Comparison of ENCODE assay signal across 24 mouse cellular contexts in the genomic region with DNA sequence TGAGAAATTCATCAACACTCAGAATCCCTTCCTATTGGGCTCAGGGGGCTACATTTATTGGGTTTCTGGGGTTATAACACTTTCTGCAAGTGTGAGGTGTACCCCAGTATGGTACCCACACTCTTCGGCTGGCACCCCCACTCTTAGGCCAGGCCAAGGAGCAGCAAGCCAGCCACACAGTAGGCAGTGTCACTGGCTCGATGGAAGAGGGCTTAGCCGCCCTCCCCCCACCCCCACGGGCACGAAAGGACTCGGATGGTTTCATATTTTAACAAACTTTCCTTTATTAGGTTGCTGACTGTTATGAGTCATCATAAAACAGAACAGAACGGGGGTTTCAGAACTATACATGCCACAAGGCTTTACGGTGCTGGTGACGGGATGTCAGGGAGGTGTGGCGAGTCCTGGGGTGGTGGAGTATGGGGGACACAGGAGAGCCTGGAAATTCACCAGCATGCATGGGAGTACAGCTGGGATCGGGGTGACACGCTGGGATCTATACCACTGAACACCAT. TPM values are rescaled to one million over a fixed set of nuclear protein-coding genes. Genes with fewer than 3 reads are reported as not detected.
DNase-seq lines count a peak whose midpoint lies in the region; ATAC-seq and TF ChIP-seq lines count a peak whose summit lies in the region.
"Had no signal": no experiment of that assay in that cellular context is flagged by ENCODE, and none has a peak within 500 bp of the region (broad histone marks: within the 10 kb centered on the region; RNA-seq: fewer than 3 reads in every experiment).

No protein-coding gene starts in this region.

- 0 out of 2 replicates have a peak, but pooled peaks cover 4% of the 10 kb centered on the region for H3K36me3 ChIP-seq in intestine, embryonic 14.5 days (ENCODE audit: control insufficient read depth, insufficient read depth, low read length)
- peaks cover 15% of the 10 kb centered on the region; the same call in 1 of the 2 replicates for H3K36me3 ChIP-seq in intestine, postnatal 0 days (ENCODE audit: control insufficient read depth, insufficient read depth)
- H3K36me3 ChIP-seq in limb, embryonic 10.5 days, result peaks cover 40% of the 10 kb centered on the region
- H3K36me3 ChIP-seq in stomach, embryonic 16.5 days (ENCODE audit: control insufficient read depth, insufficient read depth, low read length), result no peaks in the 10 kb centered on the region
- H3K36me3 ChIP-seq: liver, embryonic 15.5 days; neural tube, embryonic 13.5 days had no signal

- intact Hi-C loops in left cerebral cortex, postnatal 25 days (cut with DNase I), result no loop called here

- no peak for ATAC-seq in intestine, embryonic 14.5 days (replicated peaks; ENCODE audit: low FRiP score, low TSS enrichment, low read depth)
- ATAC-seq in intestine, postnatal 0 days, result no peak
- ATAC-seq in activated CD4-positive, CD25-positive, alpha-beta regulatory T cell, adult 4 months, result peak; percentile 79
- no peak for ATAC-seq in stomach, embryonic 16.5 days (ENCODE audit: insufficient read depth, low FRiP score)
- ATAC-seq: forebrain, embryonic 13.5 days; hindbrain, embryonic 16.5 days; midbrain, embryonic 16.5 days had no signal

- no peaks in the 10 kb centered on the region for H3K9me3 ChIP-seq in intestine, embryonic 14.5 days (ENCODE audit: control insufficient read depth, low read length)
- H3K9me3 ChIP-seq in intestine, postnatal 0 days (ENCODE audit: control insufficient read depth), result no peaks in the 10 kb centered on the region
- H3K9me3 ChIP-seq in limb, embryonic 10.5 days (replicated peaks), result no peaks in the 10 kb centered on the region
- H3K9me3 ChIP-seq in stomach, embryonic 16.5 days (replicated peaks; ENCODE audit: control insufficient read depth, low read length), result no peaks in the 10 kb centered on the region
- H3K9me3 ChIP-seq: forebrain, embryonic 13.5 days; heart, embryonic 10.5 days; liver, embryonic 15.5 days; neural tube, embryonic 13.5 days had no signal

- DNase-seq in intestine, embryonic 14.5 days (ENCODE audit: low spot score), result no peak
- no peak for DNase-seq in limb, embryonic 10.5 days (ENCODE audit: low spot score)
- DNase-seq in heart, adult 8-10 months (ENCODE audit: low spot score), result no peak
- no peak for DNase-seq in left cerebral cortex, postnatal 25 days (ENCODE audit: low spot score in 2 of 2)
- DNase-seq in cerebellum, postnatal 25 days, result no peak
- DNase-seq: adrenal gland, postnatal 25 days; cerebellum, adult 9-11 months; heart, postnatal 4 days; kidney, postnatal 25 days; layer of hippocampus, postnatal 36 days; liver; thymus, postnatal 25 days had no signal

- WGBS in intestine, embryonic 14.5 days, result 66% methylated on average over 12 of the region's 12 CpGs
- 71% methylated on average over 12 of the region's 12 CpGs for WGBS in intestine, postnatal 0 days
- WGBS in limb, embryonic 10.5 days, result 81% methylated on average over 12 of the region's 12 CpGs
- 64% methylated on average over 12 of the region's 12 CpGs for WGBS in stomach, embryonic 16.5 days

- H3K27ac ChIP-seq in intestine, embryonic 14.5 days (ENCODE audit: low read depth), result 0 out of 2 replicates have a peak overlapping the region, but pooled peaks have one; percentile 22
- H3K27ac ChIP-seq in intestine, postnatal 0 days (ENCODE audit: low read depth, low read length), result no peak overlapping the region
- peak overlapping the region; percentile 95 for H3K27ac ChIP-seq in limb, embryonic 10.5 days
- peak overlapping the region; percentile 61 for H3K27ac ChIP-seq in stomach, embryonic 16.5 days (ENCODE audit: low read length)
- H3K27ac ChIP-seq: forebrain, embryonic 13.5 days; liver, embryonic 15.5 days; macrophage; neural tube, embryonic 13.5 days had no signal

- no peak overlapping the region for H3K4me3 ChIP-seq in intestine, embryonic 14.5 days (ENCODE audit: low read depth, low read length)
- no peak overlapping the region for H3K4me3 ChIP-seq in intestine, postnatal 0 days (ENCODE audit: low read depth, low read length)
- no peak overlapping the region for H3K4me3 ChIP-seq in limb, embryonic 10.5 days
- no peak overlapping the region for H3K4me3 ChIP-seq in stomach, embryonic 16.5 days (replicated peaks; ENCODE audit: low read length)
- H3K4me3 ChIP-seq: erythroblast, embryonic 14.5 days; forebrain, embryonic 13.5 days; heart, embryonic 10.5 days; liver, embryonic 15.5 days; myocyte; neural tube, embryonic 13.5 days had no signal

- no peak overlapping the region for H3K9ac ChIP-seq in intestine, embryonic 14.5 days (ENCODE audit: low read length)
- no peak overlapping the region for H3K9ac ChIP-seq in intestine, postnatal 0 days (ENCODE audit: low read depth, low read length)
- H3K9ac ChIP-seq in stomach, embryonic 16.5 days (ENCODE audit: low read length), result no peak overlapping the region
- H3K9ac ChIP-seq: forebrain, embryonic 13.5 days; liver, embryonic 15.5 days; neural tube, embryonic 13.5 days had no signal

- no peak for TF ChIP-seq CTCF in intestine, postnatal 0 days (IDR thresholded peaks at IDR 0.05; ENCODE audit: low read depth)

- H3K4me1 ChIP-seq in intestine, embryonic 14.5 days (replicated peaks; ENCODE audit: control insufficient read depth, insufficient read depth, low read length), result peaks cover 24% of the 10 kb centered on the region
- peaks cover 27% of the 10 kb centered on the region for H3K4me1 ChIP-seq in intestine, postnatal 0 days (replicated peaks; ENCODE audit: control insufficient read depth, insufficient read depth, low read length)
- peaks cover 69% of the 10 kb centered on the region for H3K4me1 ChIP-seq in limb, embryonic 10.5 days
- H3K4me1 ChIP-seq in stomach, embryonic 16.5 days (ENCODE audit: control insufficient read depth, insufficient read depth, low read length), result peaks cover 37% of the 10 kb centered on the region
- H3K4me1 ChIP-seq: liver, embryonic 15.5 days had no signal

- H3K27me3 ChIP-seq in intestine, embryonic 14.5 days (replicated peaks; ENCODE audit: control insufficient read depth, insufficient read depth, low read length), result no peaks in the 10 kb centered on the region
- H3K27me3 ChIP-seq in intestine, postnatal 0 days (replicated peaks; ENCODE audit: control insufficient read depth, insufficient read depth, low read length), result no peaks in the 10 kb centered on the region
- H3K27me3 ChIP-seq in limb, embryonic 10.5 days (ENCODE audit: low read depth, poor library complexity, severe bottlenecking), result no peaks in the 10 kb centered on the region
- H3K27me3 ChIP-seq in stomach, embryonic 16.5 days (ENCODE audit: control insufficient read depth, insufficient read depth, low read length), result no peaks in the 10 kb centered on the region
- H3K27me3 ChIP-seq: forebrain, embryonic 13.5 days; neural tube, embryonic 13.5 days had no signal

- H3K4me2 ChIP-seq in intestine, embryonic 14.5 days (ENCODE audit: low read length), result no peak overlapping the region
- H3K4me2 ChIP-seq in intestine, postnatal 0 days (replicated peaks; ENCODE audit: low read depth), result no peak overlapping the region
- H3K4me2 ChIP-seq in stomach, embryonic 16.5 days (ENCODE audit: low read depth, low read length), result no peak overlapping the region
- H3K4me2 ChIP-seq: forebrain, embryonic 13.5 days; liver, embryonic 15.5 days; neural tube, embryonic 13.5 days had no signal

RNA-seq across cellular contexts. Expression of a gene that starts 58.8 kb away (rescaled TPM):
- 17.0 and 19.9 TPM in 2 replicates for polyA plus RNA-seq in intestine, embryonic 14.5 days (2014; fragmentation: Nextera tagmentation; extraction: Ambion mirVana)
- 26.4 and 26.5 TPM in 2 replicates for polyA plus RNA-seq in intestine, postnatal 0 days (2015; fragmentation: Nextera tagmentation; extraction: Ambion mirVana)
- 1 to 10 TPM; 4.0 to 6.3 TPM for polyA plus RNA-seq in activated CD4-positive, CD25-positive, alpha-beta regulatory T cell, adult 4 months (2017; shearing (Covaris generic))
- polyA plus RNA-seq in limb, embryonic 10.5 days (2016; fragmentation: Nextera tagmentation; extraction: Ambion mirVana), result 13.7 and 18.8 TPM in 2 replicates
- polyA plus RNA-seq in stomach, embryonic 16.5 days (2015; fragmentation: Nextera tagmentation; extraction: Ambion mirVana), result 14.6 and 17.0 TPM in 2 replicates
- total RNA-seq in heart, adult 8-10 months (2022), result 10 to 100 TPM; 24.7 to 43.0 (median 31.0) TPM
- total RNA-seq in left cerebral cortex, postnatal 25 days (2021), result 10 to 100 TPM; 14.4 to 14.9 TPM
- polyA plus RNA-seq: erythroblast, embryonic 14.5 days had no signal
